Mouse (Mus musculus) stomach, postnatal 0 days (tissue): Measurements from ENCODE around the gene Tmem14a.

Experiments used
- CTCF ChIP-seq: IDR thresholded peaks from 2 replicates; pipeline ENCODE4 v1.5.1; 2016; ENCODE audit warnings: antibody characterized with exemption, low read depth, mild to moderate bottlenecking, moderate library complexity
- EP300 ChIP-seq: optimal IDR thresholded peaks from 2 replicates; pipeline ENCODE3; 2016; ENCODE audit warnings: antibody characterized with exemption

- TF ChIP-seq CTCF (no peak), EP300 (no peak)
Measured at GRCm38 (mm10) chr1:21263986-21264385, 45.6 kb downstream of the Tmem14a start.
